Mouse (Mus musculus) cerebellum, postnatal 4 days (tissue): ENCODE data around the gene Emc8.

Experiments used
- DNase-seq, 2 experiments: peaks; one replicate each; pipeline ENCODE4 v3.0.0; 2022; ENCODE audit warnings: low spot score in 2 of 2, mixed read lengths in 1 of 2

The Emc8 gene

GRCm38 (mm10) chr8:120642031-120642662, 26.2 kb downstream of the Emc8 start:
- no peak for DNase-seq

DNA sequence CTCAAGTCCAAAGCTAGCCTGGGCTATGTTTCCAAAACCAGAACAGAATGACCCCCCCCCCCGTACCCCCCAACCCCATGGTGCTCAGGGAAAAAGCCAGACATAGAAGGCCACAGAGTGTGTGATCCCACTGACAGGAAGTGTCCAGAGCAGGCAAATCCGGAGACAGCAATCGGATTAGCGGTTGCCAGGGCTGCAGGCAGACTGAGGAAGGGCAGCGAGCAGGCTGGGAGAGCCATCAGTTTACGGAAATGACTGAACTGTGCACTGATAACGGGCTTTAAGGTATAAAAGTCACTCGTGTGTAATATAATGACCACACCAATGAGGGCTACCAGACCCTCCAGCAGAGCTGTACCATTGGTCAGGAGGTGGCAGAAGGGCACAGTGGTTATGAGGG, 27.1 kb downstream of the Emc8 start:
- no peak for DNase-seq

GRCm38 (mm10) chr8:120634329-120634839, 34.0 kb downstream of the Emc8 start:
- DNase-seq: no peak

DNA sequence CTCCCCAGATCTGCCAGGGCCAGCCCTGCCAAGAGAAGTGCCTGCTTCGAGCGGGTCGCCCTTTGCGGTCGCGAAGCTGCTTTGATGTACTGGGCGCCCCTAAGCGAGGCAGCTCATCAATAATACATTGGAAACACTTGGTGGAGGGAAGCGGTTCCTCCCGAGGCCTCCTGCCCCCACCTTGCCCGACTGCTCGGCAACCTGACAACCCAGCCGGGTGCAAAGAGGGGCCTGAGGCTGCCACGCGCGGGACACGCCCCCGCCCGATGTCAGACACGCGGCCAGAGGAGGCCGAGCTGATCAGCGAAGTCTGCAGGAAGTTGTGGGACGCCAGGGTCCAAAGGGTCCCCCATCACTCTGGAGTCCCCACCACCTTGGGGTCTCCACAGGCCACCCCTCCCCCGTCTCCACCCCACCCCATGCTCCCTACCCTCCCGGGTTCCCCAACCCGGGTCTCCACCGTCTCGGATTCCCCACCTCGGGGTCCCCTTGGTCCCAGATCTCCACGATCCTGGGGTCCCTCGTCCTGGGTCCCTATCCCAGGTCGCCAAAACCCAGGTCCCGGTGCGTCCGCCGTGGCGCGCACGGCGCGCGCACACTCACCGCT, 34.6 kb downstream of the Emc8 start:
- DNase-seq: no peak

- DNase-seq: no peak
Observed at GRCm38 (mm10) chr8:120632969-120633664, 35.3 kb downstream of the Emc8 start.

DNA sequence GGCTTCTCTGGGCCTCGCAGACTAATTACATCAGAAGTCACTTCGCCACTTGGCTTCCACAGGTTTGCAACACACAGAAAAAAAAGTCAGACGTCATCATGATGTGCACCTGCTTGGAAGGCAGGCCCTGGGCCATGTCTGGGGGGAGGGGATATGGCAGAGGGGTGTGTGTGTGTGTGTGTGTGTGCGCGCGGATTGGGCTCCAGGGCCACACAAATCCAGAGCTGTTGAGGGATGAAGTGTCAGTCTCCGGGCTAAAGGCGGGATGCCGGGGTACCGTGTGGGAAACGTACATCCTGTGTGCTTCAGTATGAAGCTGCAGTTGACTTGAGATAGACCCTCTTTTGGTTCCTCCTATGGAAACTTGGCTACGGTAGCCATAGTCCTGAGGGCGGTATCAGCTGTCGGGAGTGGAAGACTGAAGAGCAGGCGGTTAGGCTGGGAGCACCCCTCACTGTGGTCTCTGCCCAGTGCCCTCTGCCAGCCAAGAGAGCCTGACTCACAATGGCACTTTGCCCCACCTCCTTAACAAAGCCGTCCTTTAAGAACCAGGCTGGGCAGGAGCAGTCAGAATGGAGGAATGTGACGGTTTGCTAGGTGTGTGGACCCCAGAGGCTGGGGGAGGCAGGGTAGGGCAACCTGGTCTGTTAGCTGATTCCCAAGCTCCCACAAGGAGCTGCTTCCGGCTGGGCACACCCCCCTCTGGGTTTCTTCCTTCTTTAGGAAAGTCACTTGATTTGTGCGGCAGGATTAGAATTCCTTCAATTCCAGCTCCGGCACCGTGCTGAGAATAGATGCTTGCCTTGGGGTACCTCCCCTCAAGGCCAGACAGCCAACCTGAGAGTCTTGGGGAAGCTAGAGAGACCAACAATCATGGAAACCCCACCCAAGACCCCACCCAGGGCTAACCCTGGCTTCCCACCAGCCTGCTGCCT, 36.7 kb downstream of the Emc8 start:
- DNase-seq: no peak

- DNase-seq: no peak
Observed at GRCm38 (mm10) chr8:120630848-120631247, 37.5 kb downstream of the Emc8 start.

GRCm38 (mm10) chr8:120630031-120630430, 38.3 kb downstream of the Emc8 start:
- no peak for DNase-seq

- peak in 1 of 2 experiments; percentile 69 for DNase-seq
Observed at GRCm38 (mm10) chr8:120627298-120627697, 41.1 kb downstream of the Emc8 start.

DNA sequence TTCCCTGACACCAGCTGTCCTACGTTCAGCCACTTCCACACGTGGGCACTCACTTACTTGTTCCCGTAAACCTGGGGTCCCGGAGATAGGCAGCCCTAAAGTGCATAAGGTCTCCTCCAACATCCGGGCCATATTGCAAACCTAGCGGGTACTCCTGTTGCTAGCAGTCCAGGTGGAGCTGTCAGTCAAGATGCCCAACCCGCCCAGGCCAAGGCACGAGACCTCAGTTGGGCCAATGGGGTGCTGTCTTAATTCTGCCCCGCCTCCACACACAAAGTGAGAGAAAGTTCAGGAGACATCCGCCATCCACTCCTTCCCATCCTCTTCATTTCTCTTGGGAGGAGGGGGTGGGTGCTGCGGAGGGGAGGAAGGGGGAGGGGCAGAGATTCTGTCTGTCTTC, 41.9 kb downstream of the Emc8 start:
- no peak for DNase-seq

DNA sequence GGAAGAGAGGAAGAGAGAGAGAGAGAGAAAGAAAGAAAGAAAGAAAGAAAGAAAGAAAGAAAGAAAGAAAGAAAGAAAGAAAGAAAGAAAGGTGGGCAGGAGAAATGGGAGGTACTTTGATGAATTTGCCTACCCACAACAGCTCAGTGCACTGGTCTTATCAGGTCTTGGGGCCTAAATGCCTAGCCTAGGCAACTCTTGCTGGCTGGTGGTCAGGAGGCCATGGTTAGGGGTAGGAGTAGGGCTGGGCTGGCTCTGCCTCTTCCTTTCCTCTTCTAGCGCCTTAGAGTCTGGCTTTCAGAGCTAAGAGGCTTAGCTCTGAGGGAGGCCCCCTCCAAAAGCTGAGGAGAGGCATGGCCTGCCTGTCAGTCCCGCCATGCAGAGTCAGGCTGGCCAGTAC, 44.8 kb downstream of the Emc8 start:
- DNase-seq: no peak

- DNase-seq: no peak
Observed at GRCm38 (mm10) chr8:120622161-120622560, 46.2 kb downstream of the Emc8 start.

GRCm38 (mm10) chr8:120620441-120620840, 47.9 kb downstream of the Emc8 start:
- DNase-seq: no peak

DNA sequence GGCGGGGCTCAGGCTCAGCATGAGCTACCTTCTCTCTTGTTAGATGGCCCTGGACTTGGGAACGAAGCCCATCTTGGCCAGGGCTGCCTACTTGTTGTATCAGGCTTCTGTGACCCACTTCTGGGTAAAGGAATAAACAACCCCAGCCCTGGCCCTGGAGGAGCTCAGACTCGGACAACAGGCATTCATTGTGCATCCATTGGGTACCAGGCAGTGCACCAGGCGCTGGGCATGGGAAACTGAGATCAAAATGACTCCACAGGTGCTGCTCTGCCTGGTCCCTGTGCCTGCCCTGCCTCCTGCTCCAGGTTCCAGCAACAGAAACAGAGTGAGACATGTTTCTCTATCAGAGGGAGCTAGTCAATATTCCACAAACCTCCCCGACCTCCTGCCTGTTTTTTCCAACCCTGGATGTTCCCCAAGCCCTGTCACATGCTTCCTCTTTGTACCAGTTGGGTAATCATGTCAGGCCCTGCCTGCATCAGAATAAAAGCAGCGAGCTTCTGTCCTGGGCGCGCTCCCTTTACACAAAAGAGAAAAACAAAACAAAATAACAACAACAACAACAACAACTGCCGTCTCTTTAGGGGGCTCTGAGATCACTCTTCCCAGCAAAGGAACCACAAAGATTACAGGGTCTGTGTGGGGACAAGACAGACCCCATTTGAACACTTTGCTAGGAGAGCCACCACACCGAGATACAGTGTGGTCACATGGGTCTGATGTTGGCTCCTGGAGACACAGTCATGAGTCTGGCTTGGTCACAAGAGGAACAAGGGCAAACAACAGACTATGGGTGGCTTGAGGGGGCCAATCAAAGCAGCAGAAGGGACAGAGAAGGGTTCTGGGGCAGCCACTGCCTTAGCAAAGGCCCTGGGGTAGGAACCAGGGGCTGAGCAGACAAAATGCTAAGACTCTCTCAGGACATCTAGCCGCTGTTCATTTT, 48.9 kb downstream of the Emc8 start:
- no peak for DNase-seq

DNA sequence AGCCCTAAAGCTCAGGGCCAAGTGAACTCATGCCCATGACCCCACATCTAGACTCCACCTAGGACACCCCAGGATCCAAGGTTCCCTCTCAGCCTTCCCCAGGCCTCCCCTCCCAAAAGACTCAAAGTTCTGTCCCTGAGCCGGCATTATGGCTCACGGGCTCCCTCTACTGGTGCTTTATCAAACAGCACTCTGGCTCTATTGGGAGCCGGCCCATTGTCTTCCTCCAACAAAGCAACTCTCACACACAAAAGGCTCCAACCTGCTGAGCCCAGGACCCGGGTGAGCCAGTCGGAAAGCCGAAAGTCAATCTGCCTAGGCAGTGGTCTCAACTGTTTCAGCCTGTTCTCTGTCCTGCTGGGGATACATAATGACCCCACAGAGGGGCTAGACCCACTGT, 50.3 kb downstream of the Emc8 start:
- DNase-seq: peak; percentile 61 to 78

DNA sequence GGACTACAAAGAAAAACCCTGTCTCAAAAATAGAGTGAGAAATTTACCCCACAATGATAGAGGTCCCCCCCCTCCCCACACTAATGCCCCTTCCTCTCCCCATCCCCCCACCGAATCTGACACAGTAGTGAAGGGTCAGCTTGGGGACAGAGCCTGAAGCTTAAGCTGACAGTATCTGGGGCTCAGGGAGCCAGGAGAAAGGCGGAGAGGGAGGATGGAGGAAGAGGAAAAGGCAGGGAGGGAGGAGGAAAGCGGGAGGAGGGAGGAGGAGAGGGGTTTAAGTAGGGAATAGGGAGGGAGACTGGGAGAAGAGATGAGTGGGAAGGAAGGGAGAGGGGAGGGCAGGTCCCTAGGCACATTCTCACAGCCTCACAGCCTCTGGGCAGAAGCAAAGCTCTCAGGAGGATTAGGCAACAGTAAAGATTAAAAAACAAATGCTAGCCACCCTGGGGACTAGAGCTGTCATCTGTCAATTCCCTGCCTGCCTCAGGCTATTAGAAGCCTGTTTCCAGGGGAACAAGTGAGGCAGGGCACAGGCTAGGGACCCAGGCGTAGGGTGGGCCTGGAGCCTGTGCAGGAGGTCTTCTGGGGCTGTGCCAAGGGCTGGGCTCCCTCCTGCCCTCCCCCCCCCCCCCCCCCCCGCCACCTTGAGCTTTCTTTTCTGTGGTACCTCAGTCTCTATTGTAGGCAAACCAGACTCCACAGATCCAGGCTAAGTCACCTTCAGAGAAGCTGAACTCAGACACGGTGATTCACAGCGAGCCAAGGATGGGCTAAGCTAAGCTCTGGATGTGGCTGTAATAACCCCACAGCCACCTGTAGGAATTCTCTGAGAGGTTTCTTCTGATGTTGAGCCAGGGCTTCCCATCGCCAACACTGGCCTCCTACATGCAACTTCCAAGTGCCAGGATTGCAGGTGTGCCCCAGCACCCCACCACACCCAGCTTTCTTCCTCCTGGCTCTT, 51.4 kb downstream of the Emc8 start:
- DNase-seq: no peak

GRCm38 (mm10) chr8:120614491-120614890, 53.9 kb downstream of the Emc8 start:
- no peak for DNase-seq

- DNase-seq: no peak
Observed at GRCm38 (mm10) chr8:120610824-120611223, 57.5 kb downstream of the Emc8 start.

DNA sequence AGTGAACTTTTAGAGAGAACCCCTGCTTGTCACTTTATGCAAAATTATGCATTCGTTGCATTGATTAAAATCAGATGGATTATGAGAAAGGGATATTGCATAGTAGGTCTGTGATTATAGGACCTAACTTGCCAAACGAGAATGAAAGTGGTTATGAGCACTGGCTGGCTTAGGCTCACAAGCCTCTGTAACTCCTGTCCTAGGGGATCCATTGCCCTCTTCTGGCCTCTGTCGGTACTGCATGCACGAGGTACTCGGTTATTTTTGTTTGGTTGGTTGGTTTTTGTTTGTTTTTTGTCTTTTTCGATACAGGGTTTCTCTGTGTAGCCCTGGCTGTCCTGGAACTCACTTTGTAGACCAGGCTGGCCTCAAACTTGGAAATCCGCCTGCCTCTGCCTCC, 60.5 kb downstream of the Emc8 start:
- DNase-seq: peak; percentile 70 to 83

- DNase-seq: no peak
Observed at GRCm38 (mm10) chr8:120607460-120607859, 60.9 kb downstream of the Emc8 start.
